16 mouse cellular contexts compared by ENCODE assay signal in genomic region chr5:136708116-136708515, GRCm38 (mm10). TPM values are rescaled to one million over a fixed set of nuclear protein-coding genes. Genes with fewer than 3 reads are reported as not detected.
A peak's percentile ranks its signal among the peaks of the same experiment; 100 is the strongest.
DNase-seq lines count a peak whose midpoint lies in the region.
"Had no signal": no experiment of that assay in that cellular context is flagged by ENCODE, and none has a peak within 500 bp of the region (broad histone marks: within the 10 kb centered on the region; RNA-seq: fewer than 3 reads in every experiment).

No protein-coding gene starts in this region.

- DNase-seq in retina, postnatal 1 day = peak; percentile 18
- no peak for DNase-seq in retina, embryonic 14.5 days (ENCODE audit: low spot score)
- DNase-seq in CD4-positive helper T cell, adult 2 months (ENCODE audit: low read depth, low spot score) = peak; percentile 43
- DNase-seq in MN1 (ENCODE audit: low spot score) = peak; percentile 60
- peak; percentile 52 for DNase-seq in naive thymus-derived CD4-positive, alpha-beta T cell, adult 2 months (ENCODE audit: low read depth)
- no peak for DNase-seq in adrenal gland, postnatal 10 days
- no peak for DNase-seq in spleen, postnatal 10 days (ENCODE audit: low spot score in 2 of 2)
- DNase-seq: adrenal gland, adult 2 months; adrenal gland, postnatal 36 days; cerebellum, adult 2 months; cerebellum, postnatal 10 days; forebrain, postnatal 0 days; gastrocnemius, postnatal 14 days; heart, adult 2 months; heart, postnatal 14 days had no signal

RNA-seq across cellular contexts. Expression of gene Myl10, which starts 15.2 kb away (rescaled TPM):
- not detected for total RNA-seq in adrenal gland, postnatal 10 days (2021)
- total RNA-seq: adrenal gland, adult 2 months; adrenal gland, postnatal 36 days; forebrain, postnatal 0 days; G1E; heart, adult 2 months; heart, postnatal 14 days had no signal

Comparison
In these comparisons a context has a peak if more than half of its experiments do, and no peak if none do; other contexts are left out.
1. DNase-seq: peak in retina, postnatal 1 day (single experiment), CD4-positive helper T cell, adult 2 months (single experiment), MN1 (single experiment) and naive thymus-derived CD4-positive, alpha-beta T cell, adult 2 months (single experiment); none in retina, embryonic 14.5 days (single experiment), adrenal gland, postnatal 10 days (single experiment) and spleen, postnatal 10 days (0 of 2).